Mouse (Mus musculus) naive thymus-derived CD4-positive, alpha-beta T cell, adult 2 months (primary cell): ENCODE measurements around the gene Stat2.

Experiments
- DNase-seq: peaks from one replicate; pipeline ENCODE4 v3.0.0-alpha.2; 2011; ENCODE audit warnings: low read depth

The Stat2 gene

DNA sequence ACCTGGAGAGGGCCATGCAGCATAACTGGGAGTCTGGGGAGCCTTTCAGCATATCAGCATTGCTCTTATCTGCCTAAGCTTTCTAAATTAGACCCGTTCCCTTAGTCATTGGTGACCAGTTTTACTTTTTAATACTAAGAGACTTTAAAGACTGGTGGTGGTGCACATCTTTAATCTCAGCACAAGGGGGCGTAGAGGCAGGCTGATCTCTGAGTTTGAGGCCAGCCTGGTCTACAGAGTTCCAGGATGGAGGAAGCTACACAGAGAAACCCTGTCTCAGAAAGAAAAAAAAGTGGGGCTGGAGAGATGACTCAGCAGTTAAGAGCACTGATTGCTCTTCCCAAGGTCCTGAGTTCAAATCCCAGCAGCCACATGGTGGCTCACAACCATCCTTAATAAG, 69.9 kb downstream of the Stat2 start:
- no peak for DNase-seq
